Mouse (Mus musculus): ENCODE results near the gene Trpv3.

Gene Trpv3

GRCm38 (mm10) chr11:73267267-73267666, at the start of gene Trpv3:
Gene Trpv3, plus strand, starts transcription at chr11:73267388.
- no peak for DNase-seq (ENCODE audit: low read depth)

- peak; percentile 17 for DNase-seq (ENCODE audit: low read depth)
Observed at GRCm38 (mm10) chr11:73219671-73220070, 47.5 kb upstream of the Trpv3 start.

GRCm38 (mm10) chr11:73220651-73221050, 46.5 kb upstream of the Trpv3 start:
- DNase-seq (ENCODE audit: low read depth), result no peak

- no peak for DNase-seq (ENCODE audit: low read depth)
Observed at GRCm38 (mm10) chr11:73222846-73223245, 44.3 kb upstream of the Trpv3 start.

- DNase-seq (ENCODE audit: low read depth), result peak; percentile 22
Observed at GRCm38 (mm10) chr11:73223966-73224365, 43.2 kb upstream of the Trpv3 start.

GRCm38 (mm10) chr11:73225856-73226255, 41.3 kb upstream of the Trpv3 start:
- DNase-seq (ENCODE audit: low read depth), result no peak

- no peak for DNase-seq (ENCODE audit: low read depth)
Observed at GRCm38 (mm10) chr11:73228881-73229280, 38.3 kb upstream of the Trpv3 start.

GRCm38 (mm10) chr11:73230081-73230480, 37.1 kb upstream of the Trpv3 start:
- DNase-seq (ENCODE audit: low read depth), result no peak

- DNase-seq (ENCODE audit: low read depth), result no peak
Observed at GRCm38 (mm10) chr11:73232513-73232912, 34.7 kb upstream of the Trpv3 start.

GRCm38 (mm10) chr11:73233992-73234391, 33.2 kb upstream of the Trpv3 start, which contains the start of gene Trpv1:
Gene Trpv1, plus strand, starts transcription at chr11:73234292.
- DNase-seq (ENCODE audit: low read depth), result no peak

GRCm38 (mm10) chr11:73235990-73236701, 31.0 kb upstream of the Trpv3 start:
- DNase-seq (ENCODE audit: low read depth), result no peak

GRCm38 (mm10) chr11:73236731-73237130, 30.5 kb upstream of the Trpv3 start:
- DNase-seq (ENCODE audit: low read depth), result no peak

GRCm38 (mm10) chr11:73242199-73242598, 25.0 kb upstream of the Trpv3 start:
- no peak for DNase-seq (ENCODE audit: low read depth)

- no peak for DNase-seq (ENCODE audit: low read depth)
Observed at GRCm38 (mm10) chr11:73242777-73243176, 24.4 kb upstream of the Trpv3 start.

GRCm38 (mm10) chr11:73257362-73257945, 9.7 kb upstream of the Trpv3 start:
- no peak for DNase-seq (ENCODE audit: low read depth)

- DNase-seq (ENCODE audit: low read depth), result no peak
Observed at GRCm38 (mm10) chr11:73258664-73259063, 8.5 kb upstream of the Trpv3 start.

GRCm38 (mm10) chr11:73260457-73260856, 6.7 kb upstream of the Trpv3 start:
- DNase-seq (ENCODE audit: low read depth), result no peak

GRCm38 (mm10) chr11:73261385-73261784, 5.8 kb upstream of the Trpv3 start:
- no peak for DNase-seq (ENCODE audit: low read depth)

- no peak for DNase-seq (ENCODE audit: low read depth)
Observed at GRCm38 (mm10) chr11:73274821-73275220, 7.6 kb downstream of the Trpv3 start.

GRCm38 (mm10) chr11:73280710-73281109, 13.5 kb downstream of the Trpv3 start:
- DNase-seq (ENCODE audit: low read depth), result peak; percentile 36

- peak; percentile 70 for DNase-seq (ENCODE audit: low read depth)
Observed at GRCm38 (mm10) chr11:73281528-73282027, 14.4 kb downstream of the Trpv3 start.

- no peak for DNase-seq (ENCODE audit: low read depth)
Observed at GRCm38 (mm10) chr11:73283369-73283768, 16.2 kb downstream of the Trpv3 start.

- no peak for DNase-seq (ENCODE audit: low read depth)
Observed at GRCm38 (mm10) chr11:73283926-73284325, 16.7 kb downstream of the Trpv3 start.

- no peak for DNase-seq (ENCODE audit: low read depth)
Observed at GRCm38 (mm10) chr11:73284351-73284750, 17.2 kb downstream of the Trpv3 start.
